Mouse (Mus musculus) neural tube, embryonic 13.5 days (tissue): Measurements from ENCODE around the gene Serbp1. TPM values are rescaled to one million over a fixed set of nuclear protein-coding genes. Genes with fewer than 3 reads are reported as not detected.

Experiments used
- ATAC-seq: fragments of 200-750 bp; cut with Nextera tagmentation; 2 replicates; pipeline ENCODE4 v1.8.0; 2017; ENCODE audit warnings: low read depth, mild to moderate bottlenecking, moderate TSS enrichment, moderate library complexity
- H3K27ac ChIP-seq: fragments of 300-500 bp; sonication (generic); replicated peaks from 2 replicates; pipeline ENCODE4 v1.5.1; 2015; ENCODE audit warnings: moderate library complexity, mild to moderate bottlenecking, inconsistent platforms
- H3K27me3 ChIP-seq: fragments of 300-500 bp; sonication (generic); 2 replicates; pipeline ENCODE4 v1.6.1; 2015; ENCODE audit warnings: mild to moderate bottlenecking, inconsistent platforms
- H3K36me3 ChIP-seq: fragments of 300-500 bp; sonication (generic); 2 replicates; pipeline ENCODE4 v1.6.1; 2015; ENCODE audit warnings: mild to moderate bottlenecking, inconsistent platforms
- H3K4me1 ChIP-seq: fragments of 300-500 bp; sonication (generic); replicated peaks from 2 replicates; pipeline ENCODE4 v1.6.1; 2015; ENCODE audit warnings: inconsistent platforms
- H3K4me2 ChIP-seq: fragments of 300-500 bp; sonication (generic); 2 replicates; pipeline ENCODE4 v1.6.1; 2015; ENCODE audit warnings: inconsistent platforms, mild to moderate bottlenecking, moderate library complexity
- H3K4me3 ChIP-seq: fragments of 300-500 bp; sonication (generic); 2 replicates; pipeline ENCODE4 v1.5.1; 2015; ENCODE audit warnings: mild to moderate bottlenecking, inconsistent platforms
- H3K9ac ChIP-seq: fragments of 300-500 bp; sonication (generic); 2 replicates; pipeline ENCODE4 v1.6.1; 2015; ENCODE audit warnings: moderate library complexity, mild to moderate bottlenecking, inconsistent platforms
- H3K9me3 ChIP-seq: fragments of 300-500 bp; sonication (generic); 2 replicates; pipeline ENCODE4 v1.6.1; 2016; ENCODE audit warnings: inconsistent platforms
- WGBS: fragments of 180-500 bp; shearing (Covaris S2); methylation state at CpG from one replicate; pipeline ENCODE4 v1.1.7; 2015; 5-methylcytosine and 5-hydroxymethylcytosine counted together
- polyA plus RNA-seq: library from polyadenylated mRNA; unstranded; fragments of >200 nt; fragmentation: Nextera tagmentation; extraction: Ambion mirVana; gene quantifications from 2 replicates; pipeline ENCODE4 v1.2.1, GENCODE M21; 2015

Gene Serbp1
- polyA plus RNA-seq, 1 experiment from 2014 or later: 324 TPM

DNA sequence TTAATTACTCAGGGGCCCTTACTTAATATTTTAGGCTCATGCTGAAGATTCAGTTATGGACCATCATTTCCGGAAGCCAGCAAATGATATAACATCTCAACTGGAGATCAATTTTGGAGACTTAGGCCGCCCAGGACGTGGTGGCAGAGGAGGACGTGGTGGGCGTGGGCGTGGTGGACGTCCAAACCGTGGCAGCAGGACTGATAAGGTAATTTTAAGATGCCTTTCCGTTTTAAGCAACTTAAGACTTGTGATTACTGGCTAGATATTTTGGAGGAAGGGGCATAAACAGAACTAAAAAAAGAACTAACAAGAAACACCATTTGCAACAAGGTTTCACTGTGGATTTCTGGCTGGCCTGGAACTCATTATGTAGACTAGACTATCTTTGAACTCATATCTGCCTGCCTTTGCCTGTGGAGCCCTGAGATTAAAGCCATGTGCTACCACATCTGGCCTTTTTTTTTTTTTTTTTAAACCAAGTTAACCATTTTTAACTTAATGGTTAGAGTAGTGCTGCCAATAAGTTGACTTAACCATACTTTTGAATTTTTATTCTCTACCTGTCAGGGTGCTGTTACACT lies 43.7 kb downstream of the Serbp1 start:
- ATAC-seq: no peak

DNA sequence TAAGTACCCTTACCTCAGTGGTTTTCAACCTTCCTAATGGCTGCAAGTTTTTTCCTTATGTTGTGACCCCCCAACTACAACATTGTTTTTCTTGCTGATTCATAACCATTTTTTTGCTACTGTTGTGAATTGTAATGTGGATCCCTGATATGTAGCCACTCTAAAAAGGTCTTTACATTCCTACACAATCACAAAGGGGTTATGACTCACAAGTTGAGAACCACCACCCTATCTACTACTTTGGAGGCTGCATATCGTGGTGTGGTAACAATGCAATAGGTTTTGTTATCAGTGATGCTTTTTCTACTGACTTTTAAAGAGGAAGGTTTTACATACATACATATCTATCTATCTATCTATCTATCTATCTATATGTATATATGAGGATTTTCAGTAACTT lies 44.9 kb downstream of the Serbp1 start:
- peaks cover 50% of the 10 kb centered on the region for H3K36me3 ChIP-seq
- H3K27me3 ChIP-seq: no peaks in the 10 kb centered on the region
- 100% methylated on average over 1 of the region's 1 CpGs for WGBS
- no peak overlapping the region for H3K9ac ChIP-seq
- no peak for ATAC-seq
- H3K4me2 ChIP-seq: no peak overlapping the region
- no peak overlapping the region for H3K27ac ChIP-seq
- no peaks in the 10 kb centered on the region for H3K4me1 ChIP-seq
- no peaks in the 10 kb centered on the region for H3K9me3 ChIP-seq
- H3K4me3 ChIP-seq: no peak overlapping the region

More for the DNA sequence above, 43.7 kb downstream of the Serbp1 start:
- no peak overlapping the region for H3K4me3 ChIP-seq
- peaks cover 56% of the 10 kb centered on the region for H3K36me3 ChIP-seq
- WGBS: 94% methylated on average over 9 of the region's 9 CpGs
- no peak overlapping the region for H3K9ac ChIP-seq
- H3K27ac ChIP-seq: no peak overlapping the region
- H3K9me3 ChIP-seq: no peaks in the 10 kb centered on the region
- no peaks in the 10 kb centered on the region for H3K4me1 ChIP-seq
- H3K27me3 ChIP-seq: no peaks in the 10 kb centered on the region
- H3K4me2 ChIP-seq: no peak overlapping the region

DNA sequence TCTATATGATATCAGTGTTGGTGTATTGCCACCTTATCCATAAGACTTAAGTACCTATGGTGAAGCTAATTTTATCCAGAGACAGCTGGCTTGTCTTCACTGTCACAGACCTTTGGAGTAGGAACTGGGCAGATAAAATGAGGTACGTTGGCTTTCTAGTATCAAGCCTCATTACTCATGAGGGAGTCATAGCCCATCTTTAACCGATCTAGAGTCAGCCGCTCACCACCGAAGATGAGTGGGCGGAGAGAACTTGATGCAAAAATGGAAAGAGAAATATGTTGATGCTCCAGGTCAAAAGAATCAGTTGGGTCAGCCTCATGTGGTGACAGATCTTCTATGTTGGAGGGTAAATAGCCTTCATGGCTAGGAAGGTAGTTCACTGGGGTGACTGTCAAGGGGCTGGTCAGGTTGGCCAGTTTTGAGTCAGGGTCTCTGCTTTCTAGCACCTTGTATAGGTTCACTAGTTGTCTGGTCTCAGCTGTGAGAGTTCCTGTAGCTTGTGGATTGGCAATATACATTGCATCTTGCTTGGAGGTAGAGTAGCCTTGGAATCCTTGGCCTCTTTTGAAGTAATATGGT lies 54.2 kb downstream of the Serbp1 start:
- Histone ChIP-seq H3K4me3 (no peak overlapping the region), H3K36me3 (0 out of 2 replicates have a peak, but pooled peaks cover 10% of the 10 kb centered on the region), H3K27me3 (no peaks in the 10 kb centered on the region), H3K27ac (no peak overlapping the region), H3K9me3 (no peaks in the 10 kb centered on the region), H3K4me1 (no peaks in the 10 kb centered on the region), H3K4me2 (no peak overlapping the region), H3K9ac (no peak overlapping the region)
- 77% methylated on average over 5 of the region's 5 CpGs for WGBS
- no peak for ATAC-seq

DNA sequence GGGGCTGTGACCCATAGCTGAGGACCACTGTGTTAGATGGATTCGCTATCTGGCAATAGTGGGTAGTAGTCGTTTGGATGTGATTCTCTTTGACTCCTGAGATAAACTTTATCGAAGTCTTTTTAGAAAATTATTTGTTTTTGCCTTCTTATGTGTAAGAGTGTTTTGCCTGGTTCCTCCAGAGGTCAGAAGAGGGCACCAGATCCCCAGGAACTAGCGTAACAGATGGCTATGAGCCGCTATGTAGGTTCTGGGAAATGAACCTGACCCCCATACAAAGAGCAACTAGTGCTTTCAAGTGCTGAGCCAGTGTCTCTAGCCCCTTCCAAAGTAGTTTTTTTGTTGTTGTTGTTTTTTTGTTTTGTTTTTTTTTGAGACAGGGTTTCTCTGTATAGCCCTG lies 58.1 kb downstream of the Serbp1 start:
- H3K4me2 ChIP-seq: no peak overlapping the region
- no peak overlapping the region for H3K27ac ChIP-seq
- H3K9ac ChIP-seq: no peak overlapping the region
- 0 out of 2 replicates have a peak, but pooled peaks cover 6% of the 10 kb centered on the region for H3K36me3 ChIP-seq
- ATAC-seq: no peak
- H3K27me3 ChIP-seq: no peaks in the 10 kb centered on the region
- H3K9me3 ChIP-seq: no peaks in the 10 kb centered on the region
- WGBS: 72% methylated on average over 5 of the region's 5 CpGs
- H3K4me3 ChIP-seq: no peak overlapping the region
- H3K4me1 ChIP-seq: 0 out of 2 replicates have a peak, but pooled peaks cover 2% of the 10 kb centered on the region

DNA sequence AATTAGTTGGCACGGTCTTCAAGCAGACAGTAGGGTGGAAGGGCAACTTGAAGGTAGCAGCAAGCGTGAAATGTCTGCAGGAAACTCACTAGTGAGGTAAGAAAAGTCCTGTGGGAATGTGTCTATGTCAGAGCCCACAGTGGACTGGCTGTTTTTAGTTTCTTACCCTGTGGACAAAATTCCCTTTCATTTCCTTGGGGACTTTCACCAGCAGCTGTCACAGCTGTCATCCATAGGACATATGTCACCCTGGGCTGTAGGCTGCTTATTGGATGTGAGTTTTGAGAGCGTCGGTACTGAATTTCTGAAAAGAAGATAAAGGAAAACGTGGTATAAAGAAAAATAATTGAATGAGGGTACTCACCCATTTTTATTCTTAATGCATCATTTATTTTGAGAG lies 60.8 kb downstream of the Serbp1 start:
- Histone ChIP-seq H3K27me3 (no peaks in the 10 kb centered on the region), H3K36me3 (no peaks in the 10 kb centered on the region), H3K4me3 (no peak overlapping the region), H3K9ac (no peak overlapping the region), H3K4me1 (0 out of 2 replicates have a peak, but pooled peaks cover 3% of the 10 kb centered on the region), H3K4me2 (no peak overlapping the region), H3K9me3 (no peaks in the 10 kb centered on the region), H3K27ac (no peak overlapping the region)
- 62% methylated on average over 5 of the region's 5 CpGs for WGBS
- ATAC-seq: no peak

DNA sequence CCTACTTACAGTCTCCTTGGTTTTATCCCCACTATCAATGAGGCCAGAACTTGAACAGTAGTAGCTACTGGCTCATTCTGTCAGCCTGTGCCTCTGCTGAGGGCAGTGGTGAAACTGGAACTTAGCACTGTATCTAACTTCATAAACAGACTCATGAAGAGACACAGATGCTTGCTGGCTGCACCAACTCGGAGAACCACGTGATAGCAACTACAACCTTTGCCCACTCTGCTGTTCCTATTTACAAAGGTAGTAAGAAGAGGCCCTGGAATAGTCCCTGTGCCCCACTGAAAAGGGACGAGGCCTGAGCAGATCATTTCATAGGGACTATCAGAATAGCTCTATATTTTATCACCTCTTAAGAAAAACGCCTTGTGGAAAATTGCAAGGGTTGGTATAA lies 62.3 kb downstream of the Serbp1 start:
- 67% methylated on average over 4 of the region's 4 CpGs for WGBS

DNA sequence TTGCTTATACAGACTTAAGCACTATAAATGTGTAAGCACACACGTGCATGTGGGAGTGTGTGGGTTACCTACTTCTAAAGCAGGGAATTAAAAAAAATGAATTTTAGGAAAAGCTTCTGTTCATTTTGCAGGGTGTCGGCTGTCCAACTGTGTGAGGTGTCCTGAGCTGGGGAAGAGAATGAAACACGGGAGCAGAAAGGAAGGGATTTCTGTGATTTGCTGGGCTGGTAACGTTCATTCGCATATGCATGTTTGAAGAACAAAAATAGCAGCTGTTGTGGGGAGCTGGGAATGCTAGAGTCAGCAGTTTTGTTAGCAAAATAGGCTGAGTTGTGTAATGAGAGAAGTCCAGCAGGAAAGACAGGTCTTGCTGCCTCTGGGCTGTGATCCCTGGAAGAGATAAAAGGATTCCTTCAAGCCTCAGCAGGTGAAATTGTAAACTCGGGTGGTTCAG lies 62.8 kb downstream of the Serbp1 start:
- Histone ChIP-seq H3K9ac (no peak overlapping the region), H3K9me3 (no peaks in the 10 kb centered on the region), H3K4me3 (no peak overlapping the region), H3K27me3 (no peaks in the 10 kb centered on the region), H3K27ac (no peak overlapping the region), H3K36me3 (no peaks in the 10 kb centered on the region), H3K4me1 (0 out of 2 replicates have a peak, but pooled peaks cover 3% of the 10 kb centered on the region), H3K4me2 (no peak overlapping the region)
- 55% methylated on average over 6 of the region's 6 CpGs for WGBS
- ATAC-seq: no peak

More for the DNA sequence above, 62.3 kb downstream of the Serbp1 start:
- Histone ChIP-seq H3K4me1 (0 out of 2 replicates have a peak, but pooled peaks cover 3% of the 10 kb centered on the region), H3K9ac (no peak overlapping the region), H3K27me3 (no peaks in the 10 kb centered on the region), H3K4me2 (no peak overlapping the region), H3K4me3 (no peak overlapping the region), H3K9me3 (no peaks in the 10 kb centered on the region), H3K27ac (no peak overlapping the region), H3K36me3 (no peaks in the 10 kb centered on the region)
- no peak for ATAC-seq

DNA sequence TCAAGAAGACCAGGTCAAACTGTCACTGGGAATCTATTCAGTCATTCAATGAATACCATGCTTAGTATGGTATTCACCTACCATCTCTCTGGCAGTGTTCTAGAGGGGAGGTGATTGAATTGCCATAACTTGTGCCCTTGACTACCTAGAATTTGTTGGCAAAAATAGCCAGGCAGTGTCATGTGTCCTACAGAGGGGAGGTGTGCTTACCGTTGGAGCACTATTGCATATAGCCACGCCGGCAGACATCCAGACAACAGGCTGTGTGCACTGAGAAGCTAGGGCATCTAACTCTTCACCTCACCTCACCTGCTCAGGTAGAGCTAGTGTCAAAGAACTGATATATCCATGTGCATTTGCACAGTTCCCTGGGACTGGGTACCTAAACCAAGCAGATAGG lies 63.3 kb downstream of the Serbp1 start:
- ATAC-seq: no peak
- Histone ChIP-seq H3K4me1 (0 out of 2 replicates have a peak, but pooled peaks cover 3% of the 10 kb centered on the region), H3K4me2 (no peak overlapping the region), H3K27ac (no peak overlapping the region), H3K36me3 (no peaks in the 10 kb centered on the region), H3K9ac (no peak overlapping the region), H3K9me3 (no peaks in the 10 kb centered on the region), H3K4me3 (no peak overlapping the region), H3K27me3 (no peaks in the 10 kb centered on the region)
- 92% methylated on average over 3 of the region's 3 CpGs for WGBS

DNA sequence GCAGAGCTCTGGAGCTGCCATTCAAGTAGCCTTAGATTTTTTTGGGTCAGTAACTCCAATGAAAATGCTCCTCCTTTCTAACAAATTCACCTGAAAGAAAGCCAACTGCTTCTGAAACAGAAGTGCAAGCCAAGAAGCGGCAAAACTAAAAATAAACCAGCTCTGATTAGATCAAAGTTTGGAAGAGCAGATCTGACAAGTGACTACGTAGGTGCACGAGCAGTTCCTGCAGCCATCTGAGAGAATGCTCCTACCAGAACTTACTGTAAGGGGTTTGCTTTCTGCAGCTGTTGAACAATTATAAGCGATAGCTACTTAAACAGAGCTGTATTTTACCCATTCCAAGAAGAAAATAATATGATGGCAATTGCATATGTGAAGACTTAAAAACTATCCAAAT lies 64.5 kb downstream of the Serbp1 start:
- ATAC-seq: no peak
- Histone ChIP-seq H3K27ac (no peak overlapping the region), H3K9ac (no peak overlapping the region), H3K4me3 (no peak overlapping the region), H3K27me3 (no peaks in the 10 kb centered on the region), H3K36me3 (no peaks in the 10 kb centered on the region), H3K4me1 (0 out of 2 replicates have a peak, but pooled peaks cover 3% of the 10 kb centered on the region), H3K9me3 (no peaks in the 10 kb centered on the region), H3K4me2 (no peak overlapping the region)
- 90% methylated on average over 4 of the region's 4 CpGs for WGBS

DNA sequence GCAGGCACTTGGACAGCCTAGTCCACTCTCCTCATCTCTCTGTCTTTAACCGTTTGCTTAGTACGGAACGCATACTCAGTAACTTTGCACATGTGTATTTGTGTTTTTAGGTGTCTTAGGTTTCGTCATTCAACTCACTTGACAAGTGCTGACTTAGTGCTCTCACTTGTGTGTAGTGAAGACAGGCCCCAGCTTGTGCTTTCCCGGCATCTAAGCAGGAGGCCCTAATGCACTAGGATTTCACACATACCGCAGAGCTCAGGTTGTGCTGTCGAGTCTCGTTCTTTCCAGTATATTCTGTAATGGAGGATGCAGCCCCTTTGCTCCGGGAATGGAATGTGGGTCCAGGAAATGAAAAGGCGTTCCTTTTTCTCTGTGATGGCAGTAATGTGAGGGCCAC lies 65.2 kb downstream of the Serbp1 start:
- ATAC-seq: no peak
- no peak overlapping the region for H3K27ac ChIP-seq

DNA sequence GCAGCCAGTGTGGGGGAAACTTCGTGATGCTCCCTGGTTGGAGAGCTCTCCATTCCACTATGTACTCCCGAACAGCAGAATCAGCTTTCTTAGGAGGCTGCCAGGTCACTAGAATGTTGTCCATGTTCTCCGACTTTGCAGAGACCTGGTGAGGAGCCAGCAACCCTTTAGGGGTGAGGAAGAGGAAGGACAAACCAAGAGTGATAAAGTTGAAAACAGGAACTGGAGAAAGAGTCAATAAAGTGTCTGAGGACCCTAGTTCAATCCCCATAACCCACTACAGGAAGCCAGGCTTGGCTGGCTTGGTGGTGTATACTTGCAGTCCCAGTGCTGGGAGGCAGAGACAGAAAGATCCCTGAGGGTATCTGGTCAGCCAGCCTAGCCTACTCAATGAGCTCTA lies 71.0 kb downstream of the Serbp1 start:
- H3K4me2 ChIP-seq: no peak overlapping the region
- WGBS: 76% methylated on average over 3 of the region's 3 CpGs
- no peak for ATAC-seq
- no peaks in the 10 kb centered on the region for H3K27me3 ChIP-seq
- no peak overlapping the region for H3K4me3 ChIP-seq
- H3K9me3 ChIP-seq: no peaks in the 10 kb centered on the region
- no peaks in the 10 kb centered on the region for H3K36me3 ChIP-seq
- no peaks in the 10 kb centered on the region for H3K4me1 ChIP-seq
- no peak overlapping the region for H3K27ac ChIP-seq
- no peak overlapping the region for H3K9ac ChIP-seq

More for the DNA sequence above, 65.2 kb downstream of the Serbp1 start:
- Histone ChIP-seq H3K9ac (no peak overlapping the region), H3K36me3 (no peaks in the 10 kb centered on the region), H3K4me3 (no peak overlapping the region), H3K4me1 (0 out of 2 replicates have a peak, but pooled peaks cover 3% of the 10 kb centered on the region), H3K9me3 (no peaks in the 10 kb centered on the region), H3K4me2 (no peak overlapping the region), H3K27me3 (no peaks in the 10 kb centered on the region)
- WGBS: 88% methylated on average over 10 of the region's 10 CpGs

DNA sequence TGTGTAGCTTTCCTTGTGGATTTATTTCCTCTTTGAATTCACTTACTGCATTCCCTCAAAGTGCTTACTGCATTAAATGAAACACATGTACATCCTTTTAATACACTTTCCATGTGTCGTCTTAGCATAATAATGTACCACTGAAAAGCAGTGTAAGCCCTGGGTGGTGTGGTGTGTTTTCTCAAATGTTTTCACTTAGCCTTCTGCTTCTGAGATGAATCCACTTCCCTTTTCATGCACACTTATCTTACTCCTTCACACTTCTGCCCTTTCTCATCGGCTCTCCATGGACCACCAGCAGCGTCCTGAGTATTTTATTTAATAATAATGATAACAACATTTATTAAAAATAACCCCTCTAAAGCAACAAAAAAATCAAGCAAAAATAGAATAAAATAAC lies 71.8 kb downstream of the Serbp1 start:
- no peaks in the 10 kb centered on the region for H3K36me3 ChIP-seq
- 81% methylated on average over 3 of the region's 3 CpGs for WGBS
- H3K4me3 ChIP-seq: no peak overlapping the region
- H3K4me1 ChIP-seq: no peaks in the 10 kb centered on the region
- no peak overlapping the region for H3K9ac ChIP-seq
- H3K4me2 ChIP-seq: no peak overlapping the region
- H3K27me3 ChIP-seq: no peaks in the 10 kb centered on the region
- no peak for ATAC-seq
- no peaks in the 10 kb centered on the region for H3K9me3 ChIP-seq
- H3K27ac ChIP-seq: no peak overlapping the region

DNA sequence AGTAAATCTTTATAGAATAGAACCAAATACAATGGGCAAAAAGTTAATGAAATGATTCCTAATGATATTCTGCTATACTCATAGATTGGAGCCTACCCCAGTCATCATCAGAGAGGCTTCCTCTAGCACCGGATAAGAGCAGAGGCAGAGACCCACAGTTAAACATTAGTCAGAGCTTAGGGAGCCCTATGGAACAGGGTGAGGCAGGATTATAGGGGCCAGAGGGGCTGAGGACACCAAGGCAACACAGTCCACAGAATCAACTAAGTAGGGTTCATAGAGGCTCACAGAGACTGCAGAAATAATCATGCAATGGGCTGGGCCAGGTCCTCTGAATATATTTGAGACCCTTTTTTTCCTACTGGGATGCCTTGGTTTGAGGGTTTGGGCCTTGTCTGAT lies 76.7 kb downstream of the Serbp1 start:
- Histone ChIP-seq H3K27me3 (no peaks in the 10 kb centered on the region), H3K4me2 (no peak overlapping the region), H3K27ac (no peak overlapping the region), H3K9me3 (no peaks in the 10 kb centered on the region), H3K4me3 (no peak overlapping the region), H3K36me3 (no peaks in the 10 kb centered on the region), H3K4me1 (no peaks in the 10 kb centered on the region), H3K9ac (no peak overlapping the region)
- no peak for ATAC-seq
- 69% methylated on average over 1 of the region's 1 CpGs for WGBS
